Mouse (Mus musculus) spleen, adult 12 weeks (tissue): ENCODE measurements at regions not wholly inside any gene's neighbourhood (a gene's known extent, or its start where the extent isn't known, plus 50 kb on each side); places are given as distances from the start of the nearest gene placed in this dataset.

Experiments
- DNase-seq: peaks from one replicate; pipeline ENCODE4 v3.0.0; 2022; ENCODE audit warnings: low spot score

- DNase-seq: no peak
These were observed 1101.1 kb downstream of the Gsdmc2 start for GRCm38 (mm10) chr15:62743879-62744278.

- DNase-seq: no peak
These were observed 1104.2 kb downstream of the Gsdmc2 start for GRCm38 (mm10) chr15:62740746-62741145.

GRCm38 (mm10) chr15:62735334-62735733 is 1109.6 kb downstream of the Gsdmc2 start:
- no peak for DNase-seq

DNA sequence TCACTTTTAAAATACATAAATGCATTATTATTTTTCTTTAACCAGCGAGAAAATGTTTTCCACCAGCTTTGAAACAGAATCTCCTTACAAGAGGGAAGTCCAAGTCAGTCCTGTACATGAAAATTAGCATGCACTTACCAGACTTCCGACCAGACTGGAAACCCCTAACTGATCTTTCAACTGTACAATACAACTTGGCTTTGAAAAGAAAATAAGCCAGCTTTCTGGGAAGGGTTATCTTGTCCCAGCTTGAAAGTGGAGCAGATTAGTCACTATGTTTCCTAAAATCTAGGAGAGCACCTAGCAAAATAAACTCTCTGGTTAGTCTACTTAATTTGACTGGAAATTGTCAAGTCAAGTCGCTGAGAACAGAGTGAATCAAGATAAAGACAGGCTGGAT is 1110.1 kb downstream of the Gsdmc2 start:
- DNase-seq: no peak

- no peak for DNase-seq
These were observed 1114.5 kb downstream of the Gsdmc2 start for GRCm38 (mm10) chr15:62730524-62730923.

GRCm38 (mm10) chr15:62714265-62714664 is 1130.7 kb downstream of the Gsdmc2 start:
- DNase-seq: no peak

DNA sequence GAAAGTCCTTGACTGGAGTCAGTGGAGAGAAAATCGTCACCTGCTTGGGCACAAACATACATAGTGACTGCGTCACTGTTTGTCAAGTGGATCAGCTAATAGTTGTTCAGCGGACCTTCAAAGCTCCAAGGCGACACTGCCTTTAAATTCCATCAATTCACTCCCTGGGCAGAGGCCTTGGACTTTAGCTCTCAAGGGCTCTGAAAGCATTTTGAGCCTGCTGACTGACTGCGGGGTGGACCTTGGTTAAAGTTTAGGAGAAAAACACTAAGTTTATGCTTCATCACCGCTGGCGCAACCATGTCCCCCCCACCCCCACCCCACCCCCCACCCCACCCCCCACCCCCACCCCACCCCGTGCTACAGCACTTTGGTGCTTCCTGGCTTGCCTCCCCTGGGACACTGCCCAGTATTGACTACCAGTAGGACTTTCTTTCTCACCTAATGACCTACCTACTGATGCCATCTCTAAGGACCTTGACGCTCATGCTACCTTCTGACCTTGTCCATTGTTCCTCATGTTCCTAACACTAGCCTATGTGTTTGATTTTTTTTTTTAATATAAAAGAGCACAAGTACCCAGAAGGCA is 1132.3 kb downstream of the Gsdmc2 start:
- no peak for DNase-seq

- DNase-seq: no peak
These were observed 1132.9 kb downstream of the Gsdmc2 start for GRCm38 (mm10) chr15:62712060-62712542.

DNA sequence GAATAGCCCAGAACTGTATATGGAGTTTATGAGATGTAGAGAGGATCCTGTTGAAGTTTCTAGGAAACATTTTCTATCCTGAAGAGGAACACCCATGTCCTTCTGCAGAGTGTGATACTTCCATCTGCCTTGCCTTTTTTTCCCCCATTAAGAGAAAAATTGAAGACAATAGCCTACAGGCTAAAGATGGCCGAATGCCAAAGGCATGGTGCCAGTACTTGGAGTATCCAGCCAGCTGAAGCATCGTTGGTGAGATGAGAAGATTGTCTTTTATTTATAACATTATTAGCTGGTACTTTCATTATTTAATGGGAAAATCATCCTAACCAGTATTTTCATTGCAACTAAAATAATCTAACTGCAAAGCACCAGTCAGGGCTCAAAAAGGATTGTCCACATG is 1135.4 kb downstream of the Gsdmc2 start:
- DNase-seq: no peak

GRCm38 (mm10) chr15:62698559-62698958 is 1146.4 kb downstream of the Gsdmc2 start:
- DNase-seq: no peak

GRCm38 (mm10) chr15:62694734-62695133 is 1150.2 kb downstream of the Gsdmc2 start:
- DNase-seq: no peak

GRCm38 (mm10) chr15:62693671-62694070 is 1151.3 kb downstream of the Gsdmc2 start:
- DNase-seq: no peak

DNA sequence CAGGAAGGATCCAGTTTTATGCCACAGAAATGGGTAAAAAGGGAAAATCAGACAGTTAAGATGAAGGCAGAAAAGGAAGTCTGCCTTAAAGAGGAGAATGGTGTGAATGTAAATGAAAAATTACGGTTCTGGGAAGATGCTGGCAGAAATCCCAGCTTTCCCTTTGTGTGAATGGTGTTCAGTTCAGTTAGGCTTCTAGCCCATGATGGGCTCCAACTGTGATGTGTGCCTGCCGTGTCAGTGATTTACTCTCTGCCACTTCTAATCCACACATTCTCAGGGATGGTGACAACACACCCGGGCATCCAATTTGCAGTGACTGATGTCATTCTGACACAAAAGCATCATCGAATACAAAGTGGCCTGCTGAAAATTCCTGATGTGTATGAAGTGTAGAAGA is 1171.6 kb downstream of the Gsdmc2 start:
- no peak for DNase-seq

DNA sequence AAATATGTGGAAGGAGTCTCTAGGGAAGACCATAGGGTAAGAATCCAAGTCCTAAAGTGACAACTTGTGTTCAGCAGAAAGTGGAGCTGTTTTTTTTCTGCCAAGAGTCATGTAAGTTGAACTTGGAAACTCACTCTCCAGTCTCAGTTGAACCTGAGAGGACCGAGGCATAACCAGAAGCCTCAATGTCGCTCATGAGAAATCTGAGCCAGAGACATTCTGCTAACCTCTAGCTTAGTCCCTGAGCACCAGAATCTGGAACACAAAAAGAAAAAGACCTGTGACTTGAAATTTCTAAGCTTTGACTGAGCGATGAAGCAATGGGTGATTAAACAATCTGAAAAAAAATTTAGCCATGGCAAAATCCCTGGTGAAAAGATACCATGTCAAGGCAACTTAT is 1175.0 kb downstream of the Gsdmc2 start:
- DNase-seq: no peak

DNA sequence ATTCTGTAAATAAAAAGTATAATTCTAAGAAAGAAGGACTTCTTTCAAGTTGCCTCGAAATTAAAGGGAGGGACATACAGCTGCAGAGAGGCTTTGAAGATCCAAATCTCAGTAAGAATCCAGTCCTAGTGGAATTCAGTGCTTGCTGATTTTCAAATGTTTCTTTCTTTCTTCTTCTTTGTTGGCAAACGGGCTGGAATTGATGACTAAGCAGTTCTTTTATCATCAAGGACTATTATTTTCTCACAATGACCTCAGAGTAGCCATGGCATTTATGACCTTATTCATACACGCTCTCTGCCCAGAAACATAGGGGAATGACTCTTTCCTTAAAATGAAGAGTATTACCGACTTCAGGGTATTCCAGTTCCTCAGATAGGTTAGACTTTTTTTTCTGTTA is 1185.9 kb downstream of the Gsdmc2 start:
- DNase-seq: no peak

- no peak for DNase-seq
These were observed 1186.3 kb downstream of the Gsdmc2 start for GRCm38 (mm10) chr15:62658695-62659094.

DNA sequence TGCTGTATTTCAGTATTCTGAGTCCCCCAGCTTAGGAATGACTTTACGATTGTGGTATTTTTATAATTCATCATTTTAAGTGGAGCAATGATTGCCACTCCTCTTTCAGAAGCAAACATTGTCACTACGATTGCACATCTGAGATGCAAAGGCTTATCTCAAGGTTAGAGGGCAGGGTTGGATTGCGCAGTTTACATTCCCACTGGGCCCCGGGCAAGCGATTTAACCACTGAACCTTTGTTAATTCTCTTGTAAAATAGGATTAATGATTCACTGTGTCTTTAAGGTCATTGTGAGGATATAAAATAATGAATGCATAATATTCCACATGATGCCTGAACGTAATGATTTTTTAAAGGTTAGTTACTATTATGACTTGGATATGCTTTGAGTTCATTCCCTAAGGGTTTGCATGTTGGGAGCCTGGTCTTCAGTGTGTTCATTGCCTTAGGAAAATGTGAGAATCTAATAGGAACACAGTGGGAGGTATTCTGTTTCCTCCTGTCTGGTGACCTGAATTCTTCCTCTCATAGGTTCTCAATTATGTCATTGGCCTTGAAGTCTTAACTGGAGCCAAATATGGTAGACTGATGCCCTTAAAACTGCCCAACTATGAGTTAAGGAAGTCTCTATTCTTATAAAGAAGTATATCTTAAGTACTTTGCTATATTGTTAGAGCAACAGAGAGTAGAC is 1198.4 kb downstream of the Gsdmc2 start:
- DNase-seq: no peak

DNA sequence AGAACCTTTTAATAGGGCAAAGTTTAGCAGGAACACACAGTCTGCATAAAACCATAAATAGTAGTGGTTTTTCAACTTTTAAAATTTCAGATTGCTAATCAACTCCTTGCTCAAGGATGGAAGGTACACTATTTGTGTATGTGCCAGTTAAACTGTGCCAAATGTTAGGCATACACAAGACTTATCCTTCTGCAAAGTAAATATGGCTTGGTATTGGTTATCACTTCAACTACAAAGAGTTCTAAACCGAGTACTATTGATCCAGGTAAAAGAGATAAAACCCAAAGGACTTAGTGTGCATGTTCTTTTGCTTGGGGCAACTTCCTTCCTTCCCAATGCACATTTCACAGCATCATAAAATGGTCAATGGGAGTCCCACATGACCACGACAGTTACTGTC is 1200.2 kb downstream of the Gsdmc2 start:
- no peak for DNase-seq

- DNase-seq: no peak
These were observed 1200.7 kb downstream of the Gsdmc2 start for GRCm38 (mm10) chr15:62644296-62644695.

GRCm38 (mm10) chr15:62641051-62641710 is 1203.8 kb downstream of the Gsdmc2 start:
- no peak for DNase-seq

DNA sequence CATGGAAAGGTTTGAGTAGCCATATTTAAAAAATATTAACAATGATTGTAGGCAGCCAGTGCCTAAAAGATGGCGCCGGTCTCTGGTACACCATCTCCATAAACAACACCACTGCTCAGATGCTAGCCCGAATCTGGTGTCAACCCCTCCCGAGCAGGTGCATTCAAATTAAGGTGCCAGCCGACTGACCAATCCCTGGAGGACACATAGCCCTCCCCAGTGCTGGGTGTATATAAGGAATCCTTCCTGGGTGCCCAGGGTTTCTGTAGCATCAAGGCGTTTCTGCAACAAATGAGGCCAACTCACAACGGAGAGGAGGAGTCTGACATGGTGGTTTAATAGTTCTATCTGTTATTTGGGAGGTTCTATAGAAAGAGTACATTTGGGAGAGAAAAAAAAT is 1219.6 kb downstream of the Gsdmc2 start:
- DNase-seq: no peak

GRCm38 (mm10) chr15:62616042-62616441 is 1228.9 kb downstream of the Gsdmc2 start:
- no peak for DNase-seq

DNA sequence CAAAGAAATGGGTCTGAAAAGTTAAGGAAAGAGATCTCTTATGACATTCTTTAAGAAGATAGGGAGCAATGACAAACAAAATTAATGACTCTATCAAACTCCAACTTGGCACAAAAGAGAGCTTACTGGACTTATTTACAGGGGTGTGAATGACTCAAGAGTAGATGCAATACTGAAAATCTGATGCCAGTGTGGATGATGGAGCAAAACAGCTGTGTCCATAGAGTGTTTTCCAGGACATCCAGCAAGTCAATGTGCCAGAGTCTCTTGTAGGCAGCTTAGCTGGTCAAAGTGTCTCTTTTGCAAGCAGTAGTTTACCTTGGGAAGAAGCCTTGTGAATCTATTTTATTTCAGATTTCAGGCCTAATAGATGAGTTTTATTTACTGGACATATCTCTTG is 1248.2 kb downstream of the Gsdmc2 start:
- DNase-seq: no peak
